Mouse (Mus musculus) bone marrow macrophage, adult 2 months (primary cell): ENCODE data around the gene Pcbp3. TPM values are rescaled to one million over a fixed set of nuclear protein-coding genes. Genes with fewer than 3 reads are reported as not detected.

ENCODE experiments used
- H3K27ac ChIP-seq: 2 replicates; pipeline ENCODE4 v1.5.1; 2012; ENCODE audit warnings: low read depth, low read length; ENCODE audit not compliant: insufficient read depth
- H3K4me1 ChIP-seq: 2 replicates; pipeline ENCODE4 v1.6.1; 2012; ENCODE audit warnings: low read length; ENCODE audit not compliant: control insufficient read depth, insufficient read depth
- H3K4me3 ChIP-seq: 2 replicates; pipeline ENCODE4 v1.5.1; 2012; ENCODE audit warnings: mild to moderate bottlenecking, low read length, moderate library complexity; ENCODE audit not compliant: insufficient read depth
- CTCF ChIP-seq: IDR thresholded peaks from 2 replicates; pipeline ENCODE4 v1.5.1; 2012; ENCODE audit warnings: low read depth, mild to moderate bottlenecking, low read length, moderate library complexity
- POLR2A ChIP-seq: IDR thresholded peaks from 2 replicates; pipeline ENCODE4 v1.6.1; 2012; ENCODE audit warnings: mild to moderate bottlenecking, low read depth, low read length, borderline replicate concordance
- polyA plus RNA-seq: library from polyadenylated mRNA; stranded (reverse); fragments of >200 nt; gene quantifications from 2 replicates; pipeline ENCODE4 v1.2.4, GENCODE M21; 2012; ENCODE audit not compliant: missing spikeins, insufficient read depth, insufficient read length

The Pcbp3 gene
- polyA plus RNA-seq, 1 experiment = 6.1 TPM

DNA sequence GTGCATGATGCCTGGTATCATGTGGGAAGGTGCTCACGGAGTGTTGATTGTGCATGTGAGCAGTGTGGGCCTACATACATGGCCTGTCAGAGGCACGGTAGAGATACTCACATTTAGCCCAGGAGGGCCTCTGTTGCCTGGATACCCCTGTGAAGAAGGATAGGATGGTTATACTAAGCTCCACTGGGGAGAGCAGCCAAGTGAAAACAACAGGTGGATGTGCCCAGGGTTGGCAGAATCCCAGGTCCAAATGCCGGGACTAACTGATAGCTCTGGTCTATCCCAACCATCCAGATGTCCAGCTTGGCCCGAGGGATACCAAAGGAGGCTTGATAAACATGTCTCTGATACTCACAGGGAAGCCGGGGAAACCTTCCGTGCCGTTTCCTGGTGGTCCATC lies 247.4 kb downstream of the Pcbp3 start:
- no peak overlapping the region for H3K4me3 ChIP-seq

DNA sequence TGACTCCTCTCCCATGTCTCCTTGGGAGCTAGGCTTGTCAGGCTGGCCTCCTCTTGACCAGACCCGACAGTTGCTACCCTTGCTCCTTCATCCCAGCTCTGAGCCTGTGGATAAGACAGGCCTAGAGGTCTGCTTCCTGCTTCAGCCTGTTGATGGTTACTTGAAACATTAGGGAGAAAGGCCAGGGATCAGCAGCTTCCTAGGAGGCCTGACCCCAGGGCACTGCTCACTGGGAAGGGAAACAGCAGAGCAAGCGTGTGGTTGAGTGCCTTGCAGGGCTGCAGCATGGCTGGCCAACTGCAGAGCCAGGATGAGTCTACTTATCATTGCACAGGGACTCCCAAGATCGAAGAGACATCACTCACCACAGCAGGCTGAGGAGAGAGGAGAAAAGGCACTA lies 249.2 kb downstream of the Pcbp3 start:
- Histone ChIP-seq H3K4me3 (no peak overlapping the region), H3K4me1 (no peaks in the 10 kb centered on the region), H3K27ac (no peak overlapping the region)
- TF ChIP-seq CTCF = no peak
- no peak for TF ChIP-seq POLR2A

More for the DNA sequence above, 247.4 kb downstream of the Pcbp3 start:
- TF ChIP-seq POLR2A = no peak
- TF ChIP-seq CTCF = no peak
- H3K27ac ChIP-seq = no peak overlapping the region
- H3K4me1 ChIP-seq = no peaks in the 10 kb centered on the region

Other genes starting within 250 kb of the Pcbp3 start
- 3.2 and 3.8 TPM in 2 replicates for gene Col6a1, start 235.7 kb downstream of the Pcbp3 start, polyA plus RNA-seq
- gene Slc19a1, start 70.4 kb upstream of the Pcbp3 start, polyA plus RNA-seq = 7.9 and 10.7 TPM in 2 replicates
- 49.0 and 50.9 TPM in 2 replicates for gene Col18a1, start 204.7 kb upstream of the Pcbp3 start, polyA plus RNA-seq